10 mouse cellular contexts compared by ENCODE assay signal in genomic region chr14:122463734-122464341, GRCm38 (mm10). TPM values are rescaled to one million over a fixed set of nuclear protein-coding genes. Genes with fewer than 3 reads are reported as not detected.
DNase-seq lines count a peak whose midpoint lies in the region; ATAC-seq and TF ChIP-seq lines count a peak whose summit lies in the region.
"Not testable (repeated sequence)": the region's sequence is repeated elsewhere in the genome, so short reads cannot be mapped to it uniquely, and the experiment has no call there.
"Had no signal": no experiment of that assay in that cellular context is flagged by ENCODE, and none has a peak within 500 bp of the region (broad histone marks: within the 10 kb centered on the region; RNA-seq: fewer than 3 reads in every experiment).

No protein-coding gene starts in this region.

- H3K4me2 ChIP-seq in hindbrain, embryonic 13.5 days, result peak overlapping the region; percentile 68
- peak overlapping the region; percentile 81 for H3K4me2 ChIP-seq in neural tube, embryonic 15.5 days

- peak; percentile 57 for DNase-seq in ZHBTc4 (ENCODE audit: low read depth, low spot score)
- DNase-seq in cerebellum, postnatal 36 days, result peak; percentile 69 to 72
- DNase-seq in forelimb bud, embryonic 11.5 days (ENCODE audit: low read depth, low spot score), result peak; percentile 52
- peak in 1 of 2 experiments; percentile 41 for DNase-seq in left cerebral cortex, adult 2 months (ENCODE audit: extremely low spot score in 1 of 2, low spot score in 2 of 2)

- 0% methylated on average over 56 of the region's 58 CpGs for WGBS in hindbrain, embryonic 13.5 days
- WGBS in neural tube, embryonic 15.5 days, result under 1% methylated on average over 50 of the region's 58 CpGs

- H3K4me3 ChIP-seq in hindbrain, embryonic 13.5 days, result peak overlapping the region; percentile 54
- H3K4me3 ChIP-seq in left cerebral cortex, adult 2 months, result peak overlapping the region; percentile 50
- H3K4me3 ChIP-seq in neural tube, embryonic 15.5 days (replicated peaks), result peak overlapping the region; percentile 47

- peaks cover 24% of the 10 kb centered on the region for H3K4me1 ChIP-seq in hindbrain, embryonic 13.5 days (replicated peaks)
- H3K4me1 ChIP-seq in neural tube, embryonic 15.5 days, result peaks cover 23% of the 10 kb centered on the region

- H3K9me3 ChIP-seq in hindbrain, embryonic 13.5 days; neural tube, embryonic 15.5 days (replicated peaks): not testable (repeated sequence)

- not testable (repeated sequence) for H3K36me3 ChIP-seq in hindbrain, embryonic 13.5 days; neural tube, embryonic 15.5 days

- intact Hi-C loops in left cerebral cortex, adult 2 months (cut with DNase I), result loop anchor here (10.0 kb wide), 1 partner anchor 359 kb away; the partner anchor contains the start of gene Tm9sf2

- H3K27me3 ChIP-seq in hindbrain, embryonic 13.5 days, result peaks cover 87% of the 10 kb centered on the region
- peaks cover 78% of the 10 kb centered on the region for H3K27me3 ChIP-seq in neural tube, embryonic 15.5 days (replicated peaks)

- TF ChIP-seq CTCF in left cerebral cortex, adult 2 months (IDR thresholded peaks at IDR 0.05), result not testable (repeated sequence)

- peak; percentile 22 for ATAC-seq in hindbrain, embryonic 13.5 days (ENCODE audit: low FRiP score)
- ATAC-seq in megakaryocyte, adult 5-6 weeks (ENCODE audit: poor library complexity, severe bottlenecking), result peak; percentile 75
- peak; percentile 55; the same call in 1 of the 2 replicates for ATAC-seq in neural tube, embryonic 15.5 days (ENCODE audit: low FRiP score)

- H3K9ac ChIP-seq in hindbrain, embryonic 13.5 days, result peak overlapping the region; percentile 82
- peak overlapping the region; percentile 46 for H3K9ac ChIP-seq in neural tube, embryonic 15.5 days (replicated peaks)

- H3K27ac ChIP-seq in hindbrain, embryonic 13.5 days, result peak overlapping the region; percentile 92
- H3K27ac ChIP-seq in left cerebral cortex, adult 2 months, result peak overlapping the region; percentile 70
- H3K27ac ChIP-seq in neural tube, embryonic 15.5 days (replicated peaks), result peak overlapping the region; percentile 81

RNA-seq across cellular contexts. Expression of gene Zic5, which starts 1.6 kb away (rescaled TPM):
- 10.9 and 13.9 TPM in 2 replicates for polyA plus RNA-seq in hindbrain, embryonic 13.5 days (2015; fragmentation: Nextera tagmentation; extraction: Ambion mirVana)
- total RNA-seq in left cerebral cortex, adult 2 months (2021), result 1 to 10 TPM; 4.1 to 4.8 TPM
- total RNA-seq in megakaryocyte, adult 5-6 weeks (2015), result not detected in 2 replicates
- total RNA-seq in megakaryocyte, adult 5-6 weeks (2017), result not detected in 2 replicates
- 3.9 and 6.2 TPM in 2 replicates for polyA plus RNA-seq in neural tube, embryonic 15.5 days (2015; fragmentation: Nextera tagmentation; extraction: Ambion mirVana)
- total RNA-seq: gastrocnemius, postnatal 14 days had no signal
- polyA plus RNA-seq: thymus, postnatal 0 days had no signal

RNA-seq across cellular contexts. Expression of gene Zic2, which starts 11.4 kb away (rescaled TPM):
- polyA plus RNA-seq in hindbrain, embryonic 13.5 days (2015; fragmentation: Nextera tagmentation; extraction: Ambion mirVana), result 9.3 and 13.7 TPM in 2 replicates
- 10 to 100 TPM; 17.4 to 18.3 TPM for total RNA-seq in left cerebral cortex, adult 2 months (2021)
- not detected in 2 replicates for total RNA-seq in megakaryocyte, adult 5-6 weeks (2015)
- not detected in 2 replicates for total RNA-seq in megakaryocyte, adult 5-6 weeks (2017)
- polyA plus RNA-seq in neural tube, embryonic 15.5 days (2015; fragmentation: Nextera tagmentation; extraction: Ambion mirVana), result 5.1 and 6.8 TPM in 2 replicates
- total RNA-seq: gastrocnemius, postnatal 14 days had no signal
- polyA plus RNA-seq: thymus, postnatal 0 days had no signal

RNA-seq across cellular contexts. Expression of gene Gm5089, which starts 12.9 kb away (rescaled TPM):
- polyA plus RNA-seq in hindbrain, embryonic 13.5 days (2015; fragmentation: Nextera tagmentation; extraction: Ambion mirVana), result 1.8 and 3.0 TPM in 2 replicates
- under 1 TPM; 0.28 to 0.34 TPM for total RNA-seq in left cerebral cortex, adult 2 months (2021)
- total RNA-seq in megakaryocyte, adult 5-6 weeks (2015), result not detected in 2 replicates
- not detected in 2 replicates for total RNA-seq in megakaryocyte, adult 5-6 weeks (2017)
- 0.14 and 0.60 TPM in 2 replicates for polyA plus RNA-seq in neural tube, embryonic 15.5 days (2015; fragmentation: Nextera tagmentation; extraction: Ambion mirVana)
- total RNA-seq: adrenal gland, postnatal 4 days; gastrocnemius, postnatal 14 days had no signal
- polyA plus RNA-seq: thymus, postnatal 0 days had no signal

RNA-seq across cellular contexts. Expression of gene Gm10837, which starts 26.5 kb away (rescaled TPM):
- polyA plus RNA-seq in hindbrain, embryonic 13.5 days (2015; fragmentation: Nextera tagmentation; extraction: Ambion mirVana), result 0.41 and 0.74 TPM in 2 replicates
- not detected for total RNA-seq in left cerebral cortex, adult 2 months (2021)
- not detected in 2 replicates for total RNA-seq in megakaryocyte, adult 5-6 weeks (2015)
- not detected in 2 replicates for total RNA-seq in megakaryocyte, adult 5-6 weeks (2017)
- 0.23 and 0.27 TPM in 2 replicates for polyA plus RNA-seq in neural tube, embryonic 15.5 days (2015; fragmentation: Nextera tagmentation; extraction: Ambion mirVana)
- total RNA-seq: adrenal gland, postnatal 4 days; gastrocnemius, postnatal 14 days had no signal
- polyA plus RNA-seq: thymus, postnatal 0 days had no signal

Comparison
In these comparisons a context has a peak if more than half of its experiments do, and no peak if none do; other contexts are left out.
1. ATAC-seq: peak in every context shown above with its lines; median percentile 75 in megakaryocyte, adult 5-6 weeks; 55 in neural tube, embryonic 15.5 days; 22 in hindbrain, embryonic 13.5 days.
2. RNA of gene Zic5, which starts 1.6 kb away (total RNA-seq): 4.1 to 4.8 TPM in left cerebral cortex, adult 2 months; not detected in megakaryocyte, adult 5-6 weeks; every median in the first group is over 4 times any median in the second.
3. RNA of gene Zic2, which starts 11.4 kb away (total RNA-seq): 17.4 to 18.3 TPM in left cerebral cortex, adult 2 months; not detected in megakaryocyte, adult 5-6 weeks; every median in the first group is over 10 times any median in the second.
4. Peak in every context shown above with its lines, with median percentiles within 50 percentile points of each other: H3K27ac ChIP-seq and H3K4me3 ChIP-seq.